Mouse (Mus musculus) embryonic facial prominence, embryonic 10.5 days (tissue): ENCODE data around the gene C1qtnf12. TPM values are rescaled to one million over a fixed set of nuclear protein-coding genes. Genes with fewer than 3 reads are reported as not detected.

ENCODE experiments used
- DNase-seq: peaks from one replicate; pipeline ENCODE4 v3.0.0-alpha.2; 2017; ENCODE audit warnings: low spot score
- H3K27ac ChIP-seq: fragments of 300-500 bp; sonication (generic); replicated peaks from 2 replicates; pipeline ENCODE4 v1.5.1; 2016; ENCODE audit warnings: mild to moderate bottlenecking
- H3K27me3 ChIP-seq: fragments of 300-500 bp; sonication (generic); replicated peaks from 2 replicates; pipeline ENCODE4 v1.6.1; 2016; ENCODE audit warnings: low read depth, mild to moderate bottlenecking; ENCODE audit not compliant: poor library complexity, severe bottlenecking
- H3K36me3 ChIP-seq: fragments of 300-500 bp; sonication (generic); replicated peaks from 2 replicates; pipeline ENCODE4 v1.6.1; 2016; ENCODE audit warnings: mild to moderate bottlenecking, moderate library complexity
- H3K4me1 ChIP-seq: fragments of 300-500 bp; sonication (generic); 2 replicates; pipeline ENCODE4 v1.6.1; 2016
- H3K4me3 ChIP-seq: fragments of 300-500 bp; sonication (generic); 2 replicates; pipeline ENCODE4 v1.5.1; 2016; ENCODE audit warnings: mild to moderate bottlenecking, moderate library complexity
- H3K9me3 ChIP-seq: fragments of 300-500 bp; sonication (generic); 2 replicates; pipeline ENCODE4 v1.6.1; 2016; ENCODE audit warnings: mild to moderate bottlenecking
- WGBS: fragments of 180-500 bp; shearing (Covaris S2); methylation state at CpG from one replicate; pipeline ENCODE4 v1.1.7; 2016; 5-methylcytosine and 5-hydroxymethylcytosine counted together
- polyA plus RNA-seq: library from polyadenylated mRNA; unstranded; fragments of >200 nt; fragmentation: Nextera tagmentation; extraction: Ambion mirVana; gene quantifications from 2 replicates; pipeline ENCODE4 v1.2.1, GENCODE M21; 2016

C1qtnf12 gene
- polyA plus RNA-seq, 1 experiment from 2014 or later = 23.6 TPM

GRCm38 (mm10) chr4:156014436-156014835, 52.3 kb downstream of the C1qtnf12 start:
- Histone ChIP-seq H3K9me3 (no peaks in the 10 kb centered on the region), H3K4me3 (no peak overlapping the region), H3K27ac (no peak overlapping the region), H3K4me1 (no peaks in the 10 kb centered on the region), H3K36me3 (peaks cover 74% of the 10 kb centered on the region), H3K27me3 (no peaks in the 10 kb centered on the region)
- WGBS = 80% methylated on average over 2 of the region's 2 CpGs
- no peak for DNase-seq

Other genes with a start within 250 kb of the C1qtnf12 start
- 0.53 and 0.79 TPM in 2 replicates for gene Tmem240, start 227.5 kb upstream of the C1qtnf12 start, polyA plus RNA-seq
- 132 and 137 TPM in 2 replicates for gene Atad3a, start 201.2 kb upstream of the C1qtnf12 start, polyA plus RNA-seq
- gene Vwa1, start 187.6 kb upstream of the C1qtnf12 start, polyA plus RNA-seq = 8.6 and 9.3 TPM in 2 replicates
- gene Tmem88b, start 176.4 kb upstream of the C1qtnf12 start, polyA plus RNA-seq = 0.59 and 0.61 TPM in 2 replicates
- 0.20 TPM in 1 of 2 replicates, not detected in the other for gene Ankrd65, start 171.9 kb upstream of the C1qtnf12 start, polyA plus RNA-seq
- 254 and 259 TPM in 2 replicates for gene Mrpl20, start 159.4 kb upstream of the C1qtnf12 start, polyA plus RNA-seq
- gene Ccnl2, start 149.8 kb upstream of the C1qtnf12 start, polyA plus RNA-seq = 179 and 187 TPM in 2 replicates
- gene Aurkaip1, start 131.0 kb upstream of the C1qtnf12 start, polyA plus RNA-seq = 170 and 178 TPM in 2 replicates
- gene Mxra8, start 122.6 kb upstream of the C1qtnf12 start, polyA plus RNA-seq = 43.6 and 43.9 TPM in 2 replicates
- gene Dvl1, start 114.9 kb upstream of the C1qtnf12 start, polyA plus RNA-seq = 4.3 and 5.0 TPM in 2 replicates
- gene Tas1r3, start 99.0 kb upstream of the C1qtnf12 start, polyA plus RNA-seq = 0.29 and 0.43 TPM in 2 replicates
- gene Cptp, start 92.9 kb upstream of the C1qtnf12 start, polyA plus RNA-seq = 18.6 and 19.4 TPM in 2 replicates
- gene Ints11, start 92.8 kb upstream of the C1qtnf12 start, polyA plus RNA-seq = 97.9 and 109 TPM in 2 replicates
- 50.1 and 52.7 TPM in 2 replicates for gene Pusl1, start 70.5 kb upstream of the C1qtnf12 start, polyA plus RNA-seq
- 24.1 and 28.0 TPM in 2 replicates for gene Acap3, start 70.5 kb upstream of the C1qtnf12 start, polyA plus RNA-seq
- 146 and 151 TPM in 2 replicates for gene Ube2j2, start 18.5 kb upstream of the C1qtnf12 start, polyA plus RNA-seq
- gene B3galt6, start 30.3 kb downstream of the C1qtnf12 start, polyA plus RNA-seq = 12.7 and 15.7 TPM in 2 replicates
- 132 and 138 TPM in 2 replicates for gene Sdf4, start 30.6 kb downstream of the C1qtnf12 start, polyA plus RNA-seq
- 1.1 and 1.4 TPM in 2 replicates for gene Tnfrsf4, start 51.5 kb downstream of the C1qtnf12 start, polyA plus RNA-seq
- 1.2 and 1.4 TPM in 2 replicates for gene Tnfrsf18, start 63.8 kb downstream of the C1qtnf12 start, polyA plus RNA-seq
- 0.69 and 0.95 TPM in 2 replicates for gene Ttll10, start 97.1 kb downstream of the C1qtnf12 start, polyA plus RNA-seq
- gene 9430015G10Rik, start 147.7 kb downstream of the C1qtnf12 start, polyA plus RNA-seq = 73.9 and 76.9 TPM in 2 replicates
- gene Rnf223, start 168.2 kb downstream of the C1qtnf12 start, polyA plus RNA-seq = 0.70 and 0.89 TPM in 2 replicates
- gene Agrn, start 235.2 kb downstream of the C1qtnf12 start, polyA plus RNA-seq = 59.0 and 61.7 TPM in 2 replicates
- gene Isg15, start 238.5 kb downstream of the C1qtnf12 start, polyA plus RNA-seq = 0.34 and 0.47 TPM in 2 replicates
- gene AW011738, start 241.0 kb downstream of the C1qtnf12 start, polyA plus RNA-seq = 2.2 and 2.7 TPM in 2 replicates